Mouse (Mus musculus): ENCODE measurements around the gene Bola1. TPM values are rescaled to one million over a fixed set of nuclear protein-coding genes. Genes with fewer than 3 reads are reported as not detected.

Gene Bola1
- total and polyA plus RNA-seq, 3 experiments = 47.6 to 57.0 (median 56.5) TPM

DNA sequence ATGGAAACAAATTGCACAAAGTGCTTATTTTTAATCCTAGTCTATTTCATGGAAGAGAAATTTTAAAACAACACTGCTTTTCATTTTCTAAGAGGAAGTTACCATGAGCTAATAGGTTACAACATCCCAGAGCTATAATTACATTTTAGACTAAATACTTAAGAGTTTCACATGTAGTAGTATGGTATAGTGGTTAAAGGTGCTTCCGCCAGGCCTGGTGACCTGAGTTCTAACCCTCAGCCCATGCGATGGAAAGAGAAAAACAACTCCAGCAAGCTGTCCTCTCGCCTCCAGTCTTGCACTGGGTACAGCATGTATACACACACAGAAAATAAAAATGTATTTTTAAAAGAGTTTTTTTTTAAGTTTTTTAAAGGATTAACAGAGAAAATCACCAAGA lies 32.3 kb upstream of the Bola1 start:
- H3K4me1 ChIP-seq (ENCODE audit: control insufficient read depth in 1 of 2, insufficient read depth in 2 of 2) = peaks cover 8 to 35% of the 10 kb centered on the region in 2 experiments
- no peaks in the 10 kb centered on the region for H3K36me3 ChIP-seq (replicated peaks in 1 of 2; ENCODE audit: control insufficient read depth in 1 of 2, insufficient read depth in 1 of 2, low read length in 1 of 2)
- H3K9ac ChIP-seq (ENCODE audit: insufficient read depth, low read depth) = no peak overlapping the region
- H3K27ac ChIP-seq (ENCODE audit: insufficient read depth, low read depth) = no peak overlapping the region
- no peak for DNase-seq (ENCODE audit: extremely low read depth)
- in situ Hi-C loops (cut with MboI; ENCODE audit: low pct_ligation_motif_present, low pct_unique_long_range_greater_than_20kb, low sequenced_read_pairs) (no loop called here), dilution Hi-C loops (cut with MboI; ENCODE audit: extremely low pct_ligation_motif_present, extremely low pct_unique_long_range_greater_than_20kb, low sequenced_read_pairs) (no loop called here)
- H3K4me2 ChIP-seq (ENCODE audit: insufficient read depth, low read depth, poor library complexity, severe bottlenecking) = no peak overlapping the region
- H3K9me3 ChIP-seq (replicated peaks; ENCODE audit: low read length) = no peaks in the 10 kb centered on the region
- no peaks in the 10 kb centered on the region for H3K27me3 ChIP-seq (replicated peaks)
- TF ChIP-seq HCFC1 (IDR thresholded peaks at IDR 0.05; ENCODE audit: low read depth, low read length) = no peak
- TF ChIP-seq SIN3A (IDR thresholded peaks at IDR 0.05; ENCODE audit: low read length) = no peak
- TF ChIP-seq NRF1 (IDR thresholded peaks at IDR 0.05; ENCODE audit: low read depth, low read length) = no peak
- no peak for TF ChIP-seq JUN (IDR thresholded peaks at IDR 0.05; ENCODE audit: insufficient read depth, low read depth, low read length)
- TF ChIP-seq MAFK (IDR thresholded peaks at IDR 0.05; ENCODE audit: insufficient replicate concordance, low read length) = no peak
- TF ChIP-seq MXI1 (IDR thresholded peaks at IDR 0.05; ENCODE audit: low read depth, low read length) = no peak
- H3K4me3 ChIP-seq (replicated peaks in 1 of 3; ENCODE audit: low read depth in 2 of 3, low read length in 2 of 3, poor library complexity in 1 of 3) = no peak overlapping the region
- no peaks in the 10 kb centered on the region for H3K79me2 ChIP-seq (replicated peaks; ENCODE audit: control insufficient read depth, extremely low read depth, insufficient read depth, poor library complexity, severe bottlenecking)

DNA sequence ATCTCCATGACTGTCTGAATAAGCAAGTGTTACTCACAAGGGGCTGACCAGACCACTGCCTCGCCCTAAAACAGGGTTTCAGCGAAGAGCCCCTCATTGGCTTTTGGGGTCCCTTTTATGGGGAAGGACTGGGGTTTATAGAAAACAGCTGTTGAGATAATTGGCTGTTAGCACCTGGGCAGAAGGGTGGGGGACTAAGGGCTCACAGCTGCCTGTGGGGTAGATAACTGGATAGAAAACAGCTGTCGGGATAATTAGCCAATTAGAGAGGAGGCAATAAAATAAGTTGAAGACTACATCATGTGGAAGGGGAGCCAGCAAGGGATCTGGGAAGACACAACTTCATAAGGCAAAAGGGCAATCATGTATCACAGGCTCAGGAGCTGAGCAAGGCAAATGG lies 31.4 kb upstream of the Bola1 start:
- Histone ChIP-seq H3K4me2 (ENCODE audit: insufficient read depth, low read depth, poor library complexity, severe bottlenecking) (no peak overlapping the region), H3K36me3 (replicated peaks in 1 of 2; ENCODE audit: control insufficient read depth in 1 of 2, insufficient read depth in 1 of 2, low read length in 1 of 2) (no peaks in the 10 kb centered on the region), H3K27ac (ENCODE audit: insufficient read depth, low read depth) (no peak overlapping the region), H3K9ac (ENCODE audit: insufficient read depth, low read depth) (no peak overlapping the region), H3K9me3 (replicated peaks; ENCODE audit: low read length) (no peaks in the 10 kb centered on the region), H3K4me3 (replicated peaks in 1 of 3; ENCODE audit: low read depth in 2 of 3, low read length in 2 of 3, poor library complexity in 1 of 3) (no peak overlapping the region), H3K27me3 (replicated peaks) (no peaks in the 10 kb centered on the region), H3K4me1 (ENCODE audit: control insufficient read depth in 1 of 2, insufficient read depth in 2 of 2) (peaks cover 5 to 29% of the 10 kb centered on the region in 2 experiments), H3K79me2 (replicated peaks; ENCODE audit: control insufficient read depth, extremely low read depth, insufficient read depth, poor library complexity, severe bottlenecking) (no peaks in the 10 kb centered on the region)
- in situ Hi-C loops (cut with MboI; ENCODE audit: low pct_ligation_motif_present, low pct_unique_long_range_greater_than_20kb, low sequenced_read_pairs) (no loop called here), dilution Hi-C loops (cut with MboI; ENCODE audit: extremely low pct_ligation_motif_present, extremely low pct_unique_long_range_greater_than_20kb, low sequenced_read_pairs) (no loop called here)
- TF ChIP-seq CTCF (conservative IDR thresholded peaks at IDR 0.05 in 1 of 2, IDR thresholded peaks at IDR 0.05 in 1 of 2; ENCODE audit: low read depth in 2 of 2, low read length in 2 of 2) (no peak), MAX (IDR thresholded peaks at IDR 0.05; ENCODE audit: low read length) (no peak), MEF2A (IDR thresholded peaks at IDR 0.05; ENCODE audit: borderline replicate concordance, low read depth, low read length) (no peak), UBTF (IDR thresholded peaks at IDR 0.05; ENCODE audit: low read depth, low read length) (no peak), E2F4 (IDR thresholded peaks at IDR 0.05; ENCODE audit: insufficient replicate concordance, low read depth, low read length) (no peak), TCF12 (IDR thresholded peaks at IDR 0.05; ENCODE audit: low read depth, low read length) (no peak), RCOR1 (conservative IDR thresholded peaks at IDR 0.05; ENCODE audit: low read depth, low read length) (no peak), MXI1 (IDR thresholded peaks at IDR 0.05; ENCODE audit: low read depth, low read length) (no peak)
- DNase-seq (ENCODE audit: extremely low read depth) = no peak

DNA sequence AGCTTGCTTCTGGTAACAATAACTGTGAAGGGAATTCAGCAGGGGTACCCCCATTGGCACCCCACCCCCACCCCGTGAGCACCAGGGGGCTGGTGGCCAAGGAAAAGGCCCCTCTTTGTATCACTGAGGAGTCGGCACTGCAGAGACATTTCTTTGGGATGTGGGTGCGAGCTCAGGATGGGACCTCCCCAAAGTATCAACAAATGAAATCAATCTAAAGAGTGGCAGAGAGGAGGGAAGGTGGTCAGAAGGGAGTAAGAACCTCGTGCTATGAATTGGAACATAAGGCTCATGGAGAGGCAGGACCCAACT lies 29.5 kb upstream of the Bola1 start:
- H3K4me1 ChIP-seq (ENCODE audit: control insufficient read depth in 1 of 2, insufficient read depth in 2 of 2) = peaks cover 4 to 21% of the 10 kb centered on the region in 2 experiments; a peak in 3 of 4 replicates
- no peaks in the 10 kb centered on the region for H3K9me3 ChIP-seq (replicated peaks; ENCODE audit: low read length)
- no peak overlapping the region for H3K4me2 ChIP-seq (ENCODE audit: insufficient read depth, low read depth, poor library complexity, severe bottlenecking)
- H3K27me3 ChIP-seq (replicated peaks) = no peaks in the 10 kb centered on the region
- H3K9ac ChIP-seq (ENCODE audit: insufficient read depth, low read depth) = no peak overlapping the region; the same call in 1 of the 2 replicates
- DNase-seq (ENCODE audit: extremely low read depth) = no peak
- TF ChIP-seq BHLHE40 (IDR thresholded peaks at IDR 0.05; ENCODE audit: low read depth, low read length) (no peak), ZMIZ1 (IDR thresholded peaks at IDR 0.05; ENCODE audit: low read depth, low read length) (no peak), JUND (conservative IDR thresholded peaks at IDR 0.05; ENCODE audit: low read depth, low read length) (no peak), NELFE (IDR thresholded peaks at IDR 0.05; ENCODE audit: low read depth, low read length) (no peak)
- dilution Hi-C loops (cut with MboI; ENCODE audit: extremely low pct_ligation_motif_present, extremely low pct_unique_long_range_greater_than_20kb, low sequenced_read_pairs) = no loop called here
- H3K36me3 ChIP-seq (replicated peaks in 1 of 2; ENCODE audit: control insufficient read depth in 1 of 2, insufficient read depth in 1 of 2, low read length in 1 of 2) = no peaks in the 10 kb centered on the region
- H3K79me2 ChIP-seq (replicated peaks; ENCODE audit: control insufficient read depth, extremely low read depth, insufficient read depth, poor library complexity, severe bottlenecking) = no peaks in the 10 kb centered on the region
- peak overlapping the region in 1 of 3 experiments; percentile 3 for H3K4me3 ChIP-seq (replicated peaks in 1 of 3; ENCODE audit: low read depth in 2 of 3, low read length in 2 of 3, poor library complexity in 1 of 3)
- in situ Hi-C loops (cut with MboI; ENCODE audit: low pct_ligation_motif_present, low pct_unique_long_range_greater_than_20kb, low sequenced_read_pairs) = no loop called here
- H3K27ac ChIP-seq (ENCODE audit: insufficient read depth, low read depth) = no peak overlapping the region

Measured in CH12.LX (cell line).